14 mouse cellular contexts compared by ENCODE assay signal in genomic region chr6:52196811-52197210, GRCm38 (mm10). TPM values are rescaled to one million over a fixed set of nuclear protein-coding genes. Genes with fewer than 3 reads are reported as not detected.
A peak's percentile ranks its signal among the peaks of the same experiment; 100 is the strongest.
DNase-seq lines count a peak whose midpoint lies in the region; ATAC-seq and TF ChIP-seq lines count a peak whose summit lies in the region.
"Had no signal": no experiment of that assay in that cellular context is flagged by ENCODE, and none has a peak within 500 bp of the region (broad histone marks: within the 10 kb centered on the region; RNA-seq: fewer than 3 reads in every experiment).

No protein-coding gene starts in this region.

- no peak overlapping the region for H3K4me3 ChIP-seq in heart, embryonic 13.5 days
- peak overlapping the region; percentile 24 for H3K4me3 ChIP-seq in lung, embryonic 16.5 days (ENCODE audit: low read length)
- H3K4me3 ChIP-seq in stomach, postnatal 0 days (ENCODE audit: low read depth, low read length): 0 out of 2 replicates have a peak overlapping the region, but pooled peaks have one; percentile 10
- H3K4me3 ChIP-seq: embryonic facial prominence, embryonic 10.5 days had no signal

- H3K9me3 ChIP-seq in heart, embryonic 13.5 days: no peaks in the 10 kb centered on the region
- H3K9me3 ChIP-seq in lung, embryonic 16.5 days (ENCODE audit: control insufficient read depth, low read length): no peaks in the 10 kb centered on the region
- no peaks in the 10 kb centered on the region for H3K9me3 ChIP-seq in stomach, postnatal 0 days (ENCODE audit: control insufficient read depth, low read length)
- H3K9me3 ChIP-seq: embryonic facial prominence, embryonic 10.5 days had no signal

- peaks cover 100% of the 10 kb centered on the region for H3K27me3 ChIP-seq in heart, embryonic 13.5 days (replicated peaks)
- peaks cover 45% of the 10 kb centered on the region for H3K27me3 ChIP-seq in lung, embryonic 16.5 days (ENCODE audit: control insufficient read depth, insufficient read depth, low read depth, low read length)
- H3K27me3 ChIP-seq in stomach, postnatal 0 days (ENCODE audit: control insufficient read depth, insufficient read depth, low read length): no peaks in the 10 kb centered on the region; the same call in 1 of the 2 replicates

- intact Hi-C loops in heart, postnatal 36 days (cut with DNase I): loop anchor here (1.0 kb wide), 1 partner anchor 195 kb away; no protein-coding TSS in a partner anchor
- intact Hi-C loops in gastrocnemius, postnatal 36 days (cut with DNase I): no loop called here

- no peak for ATAC-seq in heart, embryonic 13.5 days (ENCODE audit: extremely low read depth, insufficient number of reproducible peaks, low FRiP score, low TSS enrichment)
- peak; percentile 5; the same call in 1 of the 2 replicates for ATAC-seq in lung, embryonic 16.5 days (ENCODE audit: low read depth)
- ATAC-seq in stomach, postnatal 0 days (ENCODE audit: low FRiP score, low TSS enrichment): no peak

- no peak overlapping the region for H3K27ac ChIP-seq in heart, embryonic 13.5 days (replicated peaks)
- H3K27ac ChIP-seq in lung, embryonic 16.5 days (ENCODE audit: low read length): peak overlapping the region; percentile 87
- peak overlapping the region; percentile 85 for H3K27ac ChIP-seq in stomach, postnatal 0 days (replicated peaks)
- H3K27ac ChIP-seq: embryonic facial prominence, embryonic 10.5 days had no signal

- H3K36me3 ChIP-seq in heart, embryonic 13.5 days: no peaks in the 10 kb centered on the region
- H3K36me3 ChIP-seq in lung, embryonic 16.5 days (ENCODE audit: control insufficient read depth, insufficient read depth, low read length): no peaks in the 10 kb centered on the region
- no peaks in the 10 kb centered on the region for H3K36me3 ChIP-seq in stomach, postnatal 0 days (ENCODE audit: control insufficient read depth, insufficient read depth, low read length)
- H3K36me3 ChIP-seq: embryonic facial prominence, embryonic 10.5 days had no signal

- WGBS in heart, embryonic 13.5 days: 3% methylated on average over 9 of the region's 9 CpGs
- WGBS in lung, embryonic 16.5 days: 6% methylated on average over 9 of the region's 9 CpGs
- WGBS in stomach, postnatal 0 days: 13% methylated on average over 9 of the region's 9 CpGs

- no peak overlapping the region for H3K9ac ChIP-seq in heart, embryonic 13.5 days
- H3K9ac ChIP-seq in lung, embryonic 16.5 days (ENCODE audit: low read length): peak overlapping the region; percentile 49
- H3K9ac ChIP-seq in stomach, postnatal 0 days (ENCODE audit: low read length): no peak overlapping the region

- peaks cover 12% of the 10 kb centered on the region; the same call in 1 of the 2 replicates for H3K4me1 ChIP-seq in heart, embryonic 13.5 days
- H3K4me1 ChIP-seq in lung, embryonic 16.5 days (replicated peaks; ENCODE audit: control insufficient read depth, insufficient read depth, low read length): peaks cover 42% of the 10 kb centered on the region
- no peaks in the 10 kb centered on the region for H3K4me1 ChIP-seq in stomach, postnatal 0 days (replicated peaks; ENCODE audit: control insufficient read depth, insufficient read depth)

- no peak for TF ChIP-seq EP300 in stomach, postnatal 0 days (optimal IDR thresholded peaks at IDR 0.05)

- peak overlapping the region; percentile 13; the same call in 1 of the 2 replicates for H3K4me2 ChIP-seq in heart, embryonic 13.5 days
- peak overlapping the region; percentile 55 for H3K4me2 ChIP-seq in lung, embryonic 16.5 days (ENCODE audit: low read depth, low read length)
- peak overlapping the region; percentile 42 for H3K4me2 ChIP-seq in stomach, postnatal 0 days (replicated peaks; ENCODE audit: low read depth)

- TF ChIP-seq CTCF in stomach, postnatal 0 days (IDR thresholded peaks at IDR 0.05; ENCODE audit: low read depth): no peak

- DNase-seq in heart, postnatal 36 days: no peak
- no peak for DNase-seq in lung, postnatal 25 days (ENCODE audit: low spot score)
- DNase-seq in kidney, postnatal 14 days: peak; percentile 8
- no peak for DNase-seq in stomach, postnatal 0 days (ENCODE audit: low spot score)
- DNase-seq in gastrocnemius, postnatal 36 days: no peak
- no peak for DNase-seq in cerebellum, postnatal 25 days
- DNase-seq: adrenal gland, adult 8-10 months; cerebellum, adult 9-11 months; layer of hippocampus, postnatal 36 days; thymus, adult 18-20 months had no signal

RNA-seq across cellular contexts. Expression of gene Hoxa4, which starts 5.3 kb away (rescaled TPM):
- 0.71 and 0.74 TPM in 2 replicates for polyA plus RNA-seq in heart, embryonic 13.5 days (2015; fragmentation: Nextera tagmentation; extraction: Ambion mirVana)
- under 1 TPM; 0.43 to 0.67 TPM for total RNA-seq in heart, postnatal 36 days (2021)
- 2.4 and 2.7 TPM in 2 replicates for polyA plus RNA-seq in lung, embryonic 16.5 days (2015; fragmentation: Nextera tagmentation; extraction: Ambion mirVana)
- 2.5 and 2.6 TPM in 2 replicates for polyA plus RNA-seq in stomach, postnatal 0 days (2015; fragmentation: Nextera tagmentation; extraction: Ambion mirVana)
- 1 to 10 TPM; 2.0 TPM for total RNA-seq in gastrocnemius, postnatal 36 days (2021)
- total RNA-seq: layer of hippocampus, postnatal 36 days; monocyte, adult 5-6 weeks had no signal
- polyA plus RNA-seq: embryonic facial prominence, embryonic 10.5 days had no signal

RNA-seq across cellular contexts. Expression of gene Hoxa5, which starts 7.6 kb away (rescaled TPM):
- 3.6 and 5.9 TPM in 2 replicates for polyA plus RNA-seq in heart, embryonic 13.5 days (2015; fragmentation: Nextera tagmentation; extraction: Ambion mirVana)
- total RNA-seq in heart, postnatal 36 days (2021): under 1 TPM; 0.62 to 0.72 TPM
- polyA plus RNA-seq in lung, embryonic 16.5 days (2015; fragmentation: Nextera tagmentation; extraction: Ambion mirVana): 32.3 and 36.3 TPM in 2 replicates
- polyA plus RNA-seq in stomach, postnatal 0 days (2015; fragmentation: Nextera tagmentation; extraction: Ambion mirVana): 8.4 and 8.9 TPM in 2 replicates
- total RNA-seq in gastrocnemius, postnatal 36 days (2021): 1 to 10 TPM; 1.6 to 2.0 TPM
- total RNA-seq: layer of hippocampus, postnatal 36 days; monocyte, adult 5-6 weeks had no signal
- polyA plus RNA-seq: embryonic facial prominence, embryonic 10.5 days had no signal

RNA-seq across cellular contexts. Expression of gene Hoxa6, which starts 11.7 kb away (rescaled TPM):
- polyA plus RNA-seq in heart, embryonic 13.5 days (2015; fragmentation: Nextera tagmentation; extraction: Ambion mirVana): 0.40 TPM in 1 of 2 replicates, not detected in the other
- not detected for total RNA-seq in heart, postnatal 36 days (2021)
- 2.0 and 2.2 TPM in 2 replicates for polyA plus RNA-seq in lung, embryonic 16.5 days (2015; fragmentation: Nextera tagmentation; extraction: Ambion mirVana)
- 0.33 and 0.80 TPM in 2 replicates for polyA plus RNA-seq in stomach, postnatal 0 days (2015; fragmentation: Nextera tagmentation; extraction: Ambion mirVana)
- 1 to 10 TPM; 1.3 to 1.8 TPM for total RNA-seq in gastrocnemius, postnatal 36 days (2021)
- total RNA-seq: layer of hippocampus, postnatal 36 days; monocyte, adult 5-6 weeks had no signal
- polyA plus RNA-seq: embryonic facial prominence, embryonic 10.5 days had no signal

RNA-seq across cellular contexts. Expression of gene Hoxa3, which starts 16.3 kb away (rescaled TPM):
- polyA plus RNA-seq in heart, embryonic 13.5 days (2015; fragmentation: Nextera tagmentation; extraction: Ambion mirVana): 0.99 and 1.2 TPM in 2 replicates
- total RNA-seq in heart, postnatal 36 days (2021): 1 to 10 TPM in 1 of 2 experiments, under 1 TPM in 1; 0.42 to 1.1 TPM
- 6.6 and 7.6 TPM in 2 replicates for polyA plus RNA-seq in lung, embryonic 16.5 days (2015; fragmentation: Nextera tagmentation; extraction: Ambion mirVana)
- polyA plus RNA-seq in stomach, postnatal 0 days (2015; fragmentation: Nextera tagmentation; extraction: Ambion mirVana): 2.8 and 2.9 TPM in 2 replicates
- total RNA-seq in gastrocnemius, postnatal 36 days (2021): 1 to 10 TPM; 1.9 to 2.2 TPM
- total RNA-seq: layer of hippocampus, postnatal 36 days; monocyte, adult 5-6 weeks had no signal

RNA-seq across cellular contexts. Expression of gene Gm28308, which starts 16.3 kb away (rescaled TPM):
- not detected in 2 replicates for polyA plus RNA-seq in heart, embryonic 13.5 days (2015; fragmentation: Nextera tagmentation; extraction: Ambion mirVana)
- not detected for total RNA-seq in heart, postnatal 36 days (2021)
- polyA plus RNA-seq in lung, embryonic 16.5 days (2015; fragmentation: Nextera tagmentation; extraction: Ambion mirVana): not detected in 2 replicates
- polyA plus RNA-seq in stomach, postnatal 0 days (2015; fragmentation: Nextera tagmentation; extraction: Ambion mirVana): 0.21 TPM in 1 of 2 replicates, not detected in the other
- under 1 TPM in 1 of 2 experiments, not detected in 1; 0.71 TPM for total RNA-seq in gastrocnemius, postnatal 36 days (2021)
- total RNA-seq: layer of hippocampus, postnatal 36 days had no signal
- polyA plus RNA-seq: embryonic facial prominence, embryonic 10.5 days had no signal
